Mouse (Mus musculus) C2C12 (cell line): ENCODE data around the gene Hist1h3a. TPM values are rescaled to one million over a fixed set of nuclear protein-coding genes. Genes with fewer than 3 reads are reported as not detected.
A peak's percentile ranks its signal among the peaks of the same experiment; 100 is the strongest.
"Not testable (repeated sequence)": the region's sequence is repeated elsewhere in the genome, so short reads cannot be mapped to it uniquely, and the experiment has no call there.

Experiments used
- H3K27me3 ChIP-seq: one replicate; pipeline ENCODE4 v1.6.1; 2011; ENCODE audit not compliant: control insufficient read depth, insufficient read depth, insufficient read length
- H3K36me3 ChIP-seq: one replicate; pipeline ENCODE4 v1.6.1; 2011; ENCODE audit not compliant: control insufficient read depth, insufficient read depth
- H3K4me3 ChIP-seq: one replicate; pipeline ENCODE4 v1.5.1; 2011; ENCODE audit warnings: mild to moderate bottlenecking, control low read depth; ENCODE audit not compliant: poor library complexity, insufficient read depth, severe bottlenecking
- H3K79me2 ChIP-seq: one replicate; pipeline ENCODE4 v1.6.1; 2011; ENCODE audit not compliant: control insufficient read depth, insufficient read depth
- H3K79me3 ChIP-seq: one replicate; pipeline ENCODE4 v1.6.1; 2011; ENCODE audit warnings: low read depth, control low read depth
- H3ac ChIP-seq: one replicate; pipeline ENCODE3; 2011; ENCODE audit warnings: low read depth; ENCODE audit not compliant: control insufficient read depth, insufficient read length
- CEBPB ChIP-seq: IDR thresholded peaks from one replicate; pipeline ENCODE4 v1.6.1; 2011; ENCODE audit warnings: low read depth, mild to moderate bottlenecking, control low read depth, moderate library complexity
- CTCF ChIP-seq: IDR thresholded peaks from one replicate; pipeline ENCODE4 v1.5.1; 2011; ENCODE audit not compliant: control insufficient read depth, insufficient read depth, insufficient read length
- FOSL1 ChIP-seq: IDR thresholded peaks from one replicate; pipeline ENCODE4 v1.8.0; 2011; ENCODE audit warnings: mild to moderate bottlenecking, low read length; ENCODE audit not compliant: poor library complexity, insufficient read depth, severe bottlenecking
- MAX ChIP-seq: IDR thresholded peaks from one replicate; pipeline ENCODE4 v1.6.1; 2011; ENCODE audit warnings: mild to moderate bottlenecking, control low read depth
- MYOD1 ChIP-seq: IDR thresholded peaks from one replicate; pipeline ENCODE4 v1.6.1; 2011; ENCODE audit warnings: low read depth; ENCODE audit not compliant: control insufficient read depth, insufficient read length
- MYOG ChIP-seq: IDR thresholded peaks from one replicate; pipeline ENCODE4 v1.6.1; 2011; ENCODE audit not compliant: control insufficient read depth, insufficient read length; ENCODE audit errors: extremely low read depth
- USF1 ChIP-seq: IDR thresholded peaks from one replicate; pipeline ENCODE4 v1.6.1; 2011; ENCODE audit warnings: low read depth, mild to moderate bottlenecking, control low read depth, moderate library complexity
- polyA plus RNA-seq: library from polyadenylated mRNA; unstranded; fragments of >200 nt; fragmentation: generic; extraction: Trizol; gene quantifications from one replicate; pipeline ENCODE4 v1.2.1, GENCODE M21; 2012; ENCODE audit warnings: missing spikeins

Hist1h3a gene
- polyA plus RNA-seq, 1 experiment = 2.4 TPM

- Histone ChIP-seq H3K4me3 (no peak overlapping the region), H3ac (peak overlapping the region; percentile 24), H3K27me3 (no peaks in the 10 kb centered on the region), H3K79me3 (no peaks in the 10 kb centered on the region), H3K36me3 (no peaks in the 10 kb centered on the region), H3K79me2 (no peaks in the 10 kb centered on the region)
- TF ChIP-seq CTCF (no peak), FOSL1 (no peak), CEBPB (no peak), MAX (no peak), USF1 (no peak), MYOG (no peak), MYOD1 (no peak)
Measured at GRCm38 (mm10) chr13:23753314-23754078, 8.7 kb downstream of the Hist1h3a start.

- no peaks in the 10 kb centered on the region for H3K36me3 ChIP-seq
- peak overlapping the region; percentile 59 for H3ac ChIP-seq
- peak overlapping the region; percentile 7 for H3K4me3 ChIP-seq
- TF ChIP-seq CTCF = no peak
- TF ChIP-seq FOSL1 = no peak
- no peak for TF ChIP-seq MYOD1
- TF ChIP-seq MYOG = no peak
- no peak for TF ChIP-seq CEBPB
- no peak for TF ChIP-seq MAX
- no peak for TF ChIP-seq USF1
- H3K79me3 ChIP-seq = no peaks in the 10 kb centered on the region
- no peaks in the 10 kb centered on the region for H3K79me2 ChIP-seq
- no peaks in the 10 kb centered on the region for H3K27me3 ChIP-seq
Measured at GRCm38 (mm10) chr13:23752742-23753172, 9.4 kb downstream of the Hist1h3a start.

GRCm38 (mm10) chr13:23752067-23752741, 10.0 kb downstream of the Hist1h3a start, which contains the start of gene Hist1h3b:
Gene Hist1h3b, plus strand, starts transcription at chr13:23752267.
- not testable (repeated sequence) for H3K27me3 ChIP-seq, H3K79me3 ChIP-seq, H3K36me3 ChIP-seq, H3K79me2 ChIP-seq
- Histone ChIP-seq H3ac (peak within 1 kb of the TSS; percentile 67), H3K4me3 (peak within 1 kb of the TSS; percentile 14)

- TF ChIP-seq MYOG = no peak
- no peak for TF ChIP-seq CTCF
- no peak for TF ChIP-seq MAX
- no peak for TF ChIP-seq USF1
- no peak for TF ChIP-seq MYOD1
- no peak for TF ChIP-seq FOSL1
- TF ChIP-seq CEBPB = no peak
- no peaks in the 10 kb centered on the region for H3K79me3 ChIP-seq
- H3K27me3 ChIP-seq = no peaks in the 10 kb centered on the region
- H3ac ChIP-seq = peak overlapping the region; percentile 67
- H3K4me3 ChIP-seq = peak overlapping the region; percentile 14
- H3K79me2 ChIP-seq = no peaks in the 10 kb centered on the region
- H3K36me3 ChIP-seq = no peaks in the 10 kb centered on the region
Measured at GRCm38 (mm10) chr13:23751478-23751956, 10.7 kb downstream of the Hist1h3a start.

- H3K79me3 ChIP-seq, H3K36me3 ChIP-seq, H3K79me2 ChIP-seq, H3K27me3 ChIP-seq: not testable (repeated sequence)
- H3ac ChIP-seq = peak within 1 kb of the TSS; percentile 67
- peak; percentile 10 for TF ChIP-seq CEBPB
- peak within 1 kb of the TSS; percentile 14 for H3K4me3 ChIP-seq
Measured at GRCm38 (mm10) chr13:23750839-23751477, 11.2 kb downstream of the Hist1h3a start, which contains the start of gene Hist1h2ab. Gene Hist1h2ab, plus strand, starts transcription at chr13:23751126.
